Mouse (Mus musculus) testis, adult 2 months (tissue): Measurements from ENCODE around the gene Myo10. TPM values are rescaled to one million over a fixed set of nuclear protein-coding genes. Genes with fewer than 3 reads are reported as not detected.

Experiments used
- H3K27ac ChIP-seq: fragments of 200-500 bp; 2 replicates; pipeline ENCODE4 v1.5.1; 2012; ENCODE audit warnings: low read depth, low read length; ENCODE audit not compliant: control insufficient read depth, insufficient read depth
- H3K27me3 ChIP-seq: fragments of 200-500 bp; 2 replicates; pipeline ENCODE4 v1.6.1; 2012; ENCODE audit warnings: mild to moderate bottlenecking, low read length, moderate library complexity; ENCODE audit not compliant: control insufficient read depth, insufficient read depth
- H3K36me3 ChIP-seq: fragments of 200-500 bp; 2 replicates; pipeline ENCODE4 v1.6.1; 2012; ENCODE audit warnings: mild to moderate bottlenecking, low read length; ENCODE audit not compliant: control insufficient read depth, insufficient read depth
- H3K4me1 ChIP-seq: fragments of 200-500 bp; 2 replicates; pipeline ENCODE4 v1.6.1; 2012; ENCODE audit warnings: low read length; ENCODE audit not compliant: control insufficient read depth, insufficient read depth
- H3K4me3 ChIP-seq: fragments of 200-500 bp; 2 replicates; pipeline ENCODE4 v1.5.1; 2012; ENCODE audit warnings: low read depth, mild to moderate bottlenecking, low read length, moderate library complexity, mixed read lengths; ENCODE audit not compliant: control insufficient read depth
- CTCF ChIP-seq: fragments of 200-500 bp; IDR thresholded peaks from 2 replicates; pipeline ENCODE4 v1.5.1; 2012; ENCODE audit warnings: low read depth, mild to moderate bottlenecking, inconsistent platforms, low read length, moderate library complexity; ENCODE audit not compliant: control insufficient read depth, insufficient read depth, insufficient replicate concordance
- POLR2A ChIP-seq: fragments of 200-500 bp; IDR thresholded peaks from 2 replicates; pipeline ENCODE4 v1.6.1; 2012; ENCODE audit warnings: low read depth, mild to moderate bottlenecking, inconsistent platforms, low read length, moderate library complexity; ENCODE audit not compliant: control insufficient read depth
- polyA plus RNA-seq: library from polyadenylated mRNA; depleted of rRNA; stranded (reverse); fragments of >200 nt; gene quantifications from 2 replicates; pipeline ENCODE4 v1.2.3, GENCODE M21; 2012

The Myo10 gene
- polyA plus RNA-seq, 1 experiment: 17.5 TPM

GRCm38 (mm10) chr15:25767777-25768176, 145.5 kb downstream of the Myo10 start:
- peaks cover 3% of the 10 kb centered on the region for H3K4me1 ChIP-seq
- no peak for TF ChIP-seq CTCF
- no peak for TF ChIP-seq POLR2A
- no peak overlapping the region for H3K4me3 ChIP-seq
- no peaks in the 10 kb centered on the region for H3K36me3 ChIP-seq
- H3K27ac ChIP-seq: no peak overlapping the region
- no peaks in the 10 kb centered on the region for H3K27me3 ChIP-seq

GRCm38 (mm10) chr15:25769524-25770255, 147.4 kb downstream of the Myo10 start:
- TF ChIP-seq POLR2A (no peak), CTCF (no peak)
- no peak overlapping the region for H3K27ac ChIP-seq
- H3K4me3 ChIP-seq: no peak overlapping the region
- peaks cover 5% of the 10 kb centered on the region for H3K4me1 ChIP-seq
- H3K36me3 ChIP-seq: no peaks in the 10 kb centered on the region
- H3K27me3 ChIP-seq: no peaks in the 10 kb centered on the region

- H3K4me1 ChIP-seq: peaks cover 5% of the 10 kb centered on the region
- TF ChIP-seq CTCF (no peak), POLR2A (no peak)
- no peak overlapping the region for H3K4me3 ChIP-seq
- H3K36me3 ChIP-seq: no peaks in the 10 kb centered on the region
- H3K27ac ChIP-seq: no peak overlapping the region; the same call in 1 of the 2 replicates
- no peaks in the 10 kb centered on the region for H3K27me3 ChIP-seq
These were observed 149.5 kb downstream of the Myo10 start for GRCm38 (mm10) chr15:25771782-25772181.

GRCm38 (mm10) chr15:25773711-25774513, 151.6 kb downstream of the Myo10 start:
- no peak for TF ChIP-seq POLR2A
- no peak for TF ChIP-seq CTCF
- Histone ChIP-seq H3K36me3 (no peaks in the 10 kb centered on the region), H3K4me3 (peak overlapping the region; percentile 43), H3K27ac (peak overlapping the region; percentile 77), H3K4me1 (peaks cover 5% of the 10 kb centered on the region), H3K27me3 (no peaks in the 10 kb centered on the region)

- peaks cover 10% of the 10 kb centered on the region; the same call in 1 of the 2 replicates for H3K4me1 ChIP-seq
- no peak for TF ChIP-seq CTCF
- TF ChIP-seq POLR2A: no peak
- no peak overlapping the region for H3K27ac ChIP-seq
- no peak overlapping the region for H3K4me3 ChIP-seq
- no peaks in the 10 kb centered on the region for H3K27me3 ChIP-seq
- no peaks in the 10 kb centered on the region for H3K36me3 ChIP-seq
These were observed 156.6 kb downstream of the Myo10 start for GRCm38 (mm10) chr15:25778937-25779336.

- Histone ChIP-seq H3K27me3 (no peaks in the 10 kb centered on the region), H3K4me1 (peaks cover 10% of the 10 kb centered on the region; the same call in 1 of the 2 replicates), H3K4me3 (peak overlapping the region; percentile 65), H3K27ac (peak overlapping the region; percentile 15; the same call in 1 of the 2 replicates), H3K36me3 (no peaks in the 10 kb centered on the region)
- TF ChIP-seq CTCF (no peak), POLR2A (no peak)
These were observed 157.3 kb downstream of the Myo10 start for GRCm38 (mm10) chr15:25779522-25780191.

GRCm38 (mm10) chr15:25781053-25781452, 158.7 kb downstream of the Myo10 start:
- peak overlapping the region; percentile 65 for H3K4me3 ChIP-seq
- peaks cover 10% of the 10 kb centered on the region; the same call in 1 of the 2 replicates for H3K4me1 ChIP-seq
- TF ChIP-seq CTCF: peak; percentile 18; the same call in 1 of the 2 replicates
- TF ChIP-seq POLR2A: no peak
- H3K27ac ChIP-seq: no peak overlapping the region
- no peaks in the 10 kb centered on the region for H3K27me3 ChIP-seq
- H3K36me3 ChIP-seq: no peaks in the 10 kb centered on the region
